Mouse (Mus musculus): ENCODE results near the gene Gsto2. TPM values are rescaled to one million over a fixed set of nuclear protein-coding genes. Genes with fewer than 3 reads are reported as not detected.

Gene Gsto2
- total and polyA plus RNA-seq, 3 experiments: 1.6 to 2.7 (median 2.6) TPM

- peak; percentile 37 to 51 for DNase-seq
- TF ChIP-seq EP300 (IDR thresholded peaks at IDR 0.05; ENCODE audit: insufficient read depth, low read depth, low read length): 0 out of 2 replicates have a peak, but pooled peaks have one; percentile 17
- no peak for TF ChIP-seq POLR2A (IDR thresholded peaks at IDR 0.05; ENCODE audit: insufficient read depth, low read depth, low read length)
- TF ChIP-seq CTCF (IDR thresholded peaks at IDR 0.05): 0 out of 2 replicates have a peak, but pooled peaks have one; percentile 10
- WGBS: 17% methylated on average over 10 of the region's 10 CpGs
Measured at GRCm38 (mm10) chr19:47909387-47910116, 44.2 kb downstream of the Gsto2 start.

GRCm38 (mm10) chr19:47910117-47910618, 44.8 kb downstream of the Gsto2 start:
- H3K27me3 ChIP-seq (ENCODE audit: control insufficient read depth, insufficient read depth, low read length): no peaks in the 10 kb centered on the region
- TF ChIP-seq EP300 (IDR thresholded peaks at IDR 0.05; ENCODE audit: insufficient read depth, low read depth, low read length): no peak
- no peak for TF ChIP-seq CTCF (IDR thresholded peaks at IDR 0.05)
- no peak for TF ChIP-seq POLR2A (IDR thresholded peaks at IDR 0.05; ENCODE audit: insufficient read depth, low read depth, low read length)
- no peak overlapping the region for H3K9ac ChIP-seq (ENCODE audit: low read depth, low read length)
- 50% methylated on average over 4 of the region's 4 CpGs for WGBS
- H3K36me3 ChIP-seq (ENCODE audit: control insufficient read depth, insufficient read depth, low read length): no peaks in the 10 kb centered on the region
- intact Hi-C loops (cut with DNase I): no loop called here
- no peak for DNase-seq
- H3K27ac ChIP-seq: no peak overlapping the region
- no peak overlapping the region for H3K4me3 ChIP-seq
- peaks cover 9% of the 10 kb centered on the region for H3K4me1 ChIP-seq (ENCODE audit: control insufficient read depth, insufficient read depth, low read length)
- no peaks in the 10 kb centered on the region for H3K79me2 ChIP-seq (replicated peaks; ENCODE audit: control insufficient read depth, insufficient read depth, low read length)

More at GRCm38 (mm10) chr19:47909387-47910116, 44.2 kb downstream of the Gsto2 start:
- H3K79me2 ChIP-seq (replicated peaks; ENCODE audit: control insufficient read depth, insufficient read depth, low read length): no peaks in the 10 kb centered on the region
- no peak overlapping the region for H3K4me3 ChIP-seq
- H3K4me1 ChIP-seq (ENCODE audit: control insufficient read depth, insufficient read depth, low read length): peaks cover 9% of the 10 kb centered on the region
- H3K36me3 ChIP-seq (ENCODE audit: control insufficient read depth, insufficient read depth, low read length): no peaks in the 10 kb centered on the region
- H3K27ac ChIP-seq: no peak overlapping the region; the same call in 1 of the 2 replicates
- intact Hi-C loops (cut with DNase I): no loop called here
- H3K9ac ChIP-seq (ENCODE audit: low read depth, low read length): peak overlapping the region; percentile 47
- H3K27me3 ChIP-seq (ENCODE audit: control insufficient read depth, insufficient read depth, low read length): no peaks in the 10 kb centered on the region

GRCm38 (mm10) chr19:47910751-47911150, 45.4 kb downstream of the Gsto2 start:
- DNase-seq: no peak
- TF ChIP-seq EP300 (IDR thresholded peaks at IDR 0.05; ENCODE audit: insufficient read depth, low read depth, low read length) (no peak), CTCF (IDR thresholded peaks at IDR 0.05) (no peak), POLR2A (IDR thresholded peaks at IDR 0.05; ENCODE audit: insufficient read depth, low read depth, low read length) (no peak)
- H3K4me1 ChIP-seq (ENCODE audit: control insufficient read depth, insufficient read depth, low read length): peaks cover 9% of the 10 kb centered on the region
- 65% methylated on average over 4 of the region's 4 CpGs for WGBS
- H3K9ac ChIP-seq (ENCODE audit: low read depth, low read length): no peak overlapping the region
- no peaks in the 10 kb centered on the region for H3K79me2 ChIP-seq (replicated peaks; ENCODE audit: control insufficient read depth, insufficient read depth, low read length)
- H3K27ac ChIP-seq: no peak overlapping the region
- no peaks in the 10 kb centered on the region for H3K36me3 ChIP-seq (ENCODE audit: control insufficient read depth, insufficient read depth, low read length)
- intact Hi-C loops (cut with DNase I): no loop called here
- no peak overlapping the region for H3K4me3 ChIP-seq
- H3K27me3 ChIP-seq (ENCODE audit: control insufficient read depth, insufficient read depth, low read length): no peaks in the 10 kb centered on the region

GRCm38 (mm10) chr19:47913344-47913743, 48.0 kb downstream of the Gsto2 start:
- Histone ChIP-seq H3K4me3 (no peak overlapping the region), H3K27ac (no peak overlapping the region), H3K4me1 (ENCODE audit: control insufficient read depth, insufficient read depth, low read length) (peaks cover 13% of the 10 kb centered on the region), H3K36me3 (ENCODE audit: control insufficient read depth, insufficient read depth, low read length) (no peaks in the 10 kb centered on the region), H3K27me3 (ENCODE audit: control insufficient read depth, insufficient read depth, low read length) (no peaks in the 10 kb centered on the region), H3K79me2 (replicated peaks; ENCODE audit: control insufficient read depth, insufficient read depth, low read length) (no peaks in the 10 kb centered on the region), H3K9ac (ENCODE audit: low read depth, low read length) (no peak overlapping the region)
- no peak for TF ChIP-seq EP300 (IDR thresholded peaks at IDR 0.05; ENCODE audit: insufficient read depth, low read depth, low read length)
- TF ChIP-seq CTCF (IDR thresholded peaks at IDR 0.05): no peak
- TF ChIP-seq POLR2A (IDR thresholded peaks at IDR 0.05; ENCODE audit: insufficient read depth, low read depth, low read length): no peak
- no peak for DNase-seq
- WGBS: 95% methylated on average over 7 of the region's 7 CpGs
- intact Hi-C loops (cut with DNase I): no loop called here

- H3K36me3 ChIP-seq (ENCODE audit: control insufficient read depth, insufficient read depth, low read length): no peaks in the 10 kb centered on the region
- intact Hi-C loops (cut with DNase I): no loop called here
- H3K79me2 ChIP-seq (replicated peaks; ENCODE audit: control insufficient read depth, insufficient read depth, low read length): no peaks in the 10 kb centered on the region; the same call in 1 of the 2 replicates
- DNase-seq: no peak
- no peak overlapping the region for H3K9ac ChIP-seq (ENCODE audit: low read depth, low read length)
- no peaks in the 10 kb centered on the region for H3K27me3 ChIP-seq (ENCODE audit: control insufficient read depth, insufficient read depth, low read length)
- TF ChIP-seq EP300 (IDR thresholded peaks at IDR 0.05; ENCODE audit: insufficient read depth, low read depth, low read length): no peak
- H3K27ac ChIP-seq: no peak overlapping the region
- WGBS: 94% methylated on average over 4 of the region's 4 CpGs
- H3K4me3 ChIP-seq: no peak overlapping the region
- H3K4me1 ChIP-seq (ENCODE audit: control insufficient read depth, insufficient read depth, low read length): peaks cover 13% of the 10 kb centered on the region
Measured at GRCm38 (mm10) chr19:47914191-47914590, 48.9 kb downstream of the Gsto2 start.

- Histone ChIP-seq H3K27ac (no peak overlapping the region), H3K4me1 (ENCODE audit: control insufficient read depth, insufficient read depth, low read length) (peaks cover 8% of the 10 kb centered on the region), H3K27me3 (ENCODE audit: control insufficient read depth, insufficient read depth, low read length) (no peaks in the 10 kb centered on the region), H3K4me3 (no peak overlapping the region), H3K36me3 (ENCODE audit: control insufficient read depth, insufficient read depth, low read length) (no peaks in the 10 kb centered on the region), H3K9ac (ENCODE audit: low read depth, low read length) (no peak overlapping the region), H3K79me2 (replicated peaks; ENCODE audit: control insufficient read depth, insufficient read depth, low read length) (no peaks in the 10 kb centered on the region; the same call in 1 of the 2 replicates)
- no peak for TF ChIP-seq POLR2A (IDR thresholded peaks at IDR 0.05; ENCODE audit: insufficient read depth, low read depth, low read length)
- no peak for TF ChIP-seq EP300 (IDR thresholded peaks at IDR 0.05; ENCODE audit: insufficient read depth, low read depth, low read length)
- TF ChIP-seq CTCF (IDR thresholded peaks at IDR 0.05): no peak
- WGBS: 81% methylated on average over 4 of the region's 4 CpGs
- DNase-seq: no peak
- intact Hi-C loops (cut with DNase I): no loop called here
Measured at GRCm38 (mm10) chr19:47915251-47915650, 49.9 kb downstream of the Gsto2 start.
